ENCODE assay signal across 22 mouse cellular contexts in the genomic region with DNA sequence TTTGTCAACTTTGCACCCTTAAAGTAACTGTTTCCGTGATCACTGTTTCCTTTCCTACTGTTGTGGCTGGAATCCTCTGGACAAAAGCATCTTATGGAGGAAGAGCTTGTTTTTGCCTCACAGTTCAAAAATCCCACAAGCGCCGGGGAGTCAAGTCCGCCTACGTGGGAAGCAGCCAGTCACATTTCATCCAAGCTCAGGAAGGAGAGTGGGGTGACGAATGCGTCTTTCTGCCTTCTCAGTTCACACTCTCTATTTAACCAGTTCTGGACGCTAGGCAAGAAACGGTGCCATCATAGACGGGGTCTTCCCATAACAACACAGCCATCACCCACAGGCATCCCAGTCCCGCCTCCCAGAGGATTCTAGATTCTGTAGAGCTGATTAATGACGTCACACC. TPM values are rescaled to one million over a fixed set of nuclear protein-coding genes. Genes with fewer than 3 reads are reported as not detected.
DNase-seq lines count a peak whose midpoint lies in the region; ATAC-seq and TF ChIP-seq lines count a peak whose summit lies in the region.
"Had no signal": no experiment of that assay in that cellular context is flagged by ENCODE, and none has a peak within 500 bp of the region (broad histone marks: within the 10 kb centered on the region; RNA-seq: fewer than 3 reads in every experiment).

No protein-coding gene starts in this region.

- H3K4me3 ChIP-seq in intestine, embryonic 14.5 days (ENCODE audit: low read depth, low read length), result no peak overlapping the region
- no peak overlapping the region for H3K4me3 ChIP-seq in intestine, embryonic 15.5 days (replicated peaks)
- no peak overlapping the region; the same call in 1 of the 2 replicates for H3K4me3 ChIP-seq in left cerebral cortex, adult 2 months
- no peak overlapping the region for H3K4me3 ChIP-seq in cortical plate, adult 2 months (ENCODE audit: insufficient read depth, low read length)
- H3K4me3 ChIP-seq in forebrain, embryonic 13.5 days, result no peak overlapping the region
- H3K4me3 ChIP-seq: heart, embryonic 12.5 days; megakaryocyte, embryonic 14.5 days; midbrain, embryonic 13.5 days had no signal

- no peak overlapping the region; the same call in 1 of the 2 replicates for H3K27ac ChIP-seq in intestine, embryonic 14.5 days (ENCODE audit: low read depth)
- H3K27ac ChIP-seq in intestine, embryonic 15.5 days, result no peak overlapping the region
- H3K27ac ChIP-seq in left cerebral cortex, adult 2 months, result peak overlapping the region; percentile 21; the same call in 1 of the 2 replicates
- H3K27ac ChIP-seq in cortical plate, adult 2 months (ENCODE audit: insufficient read depth, low read length), result peak overlapping the region; percentile 54
- H3K27ac ChIP-seq in forebrain, embryonic 13.5 days, result no peak overlapping the region
- H3K27ac ChIP-seq: midbrain, embryonic 13.5 days had no signal

- H3K36me3 ChIP-seq in intestine, embryonic 14.5 days (ENCODE audit: control insufficient read depth, insufficient read depth, low read length), result no peaks in the 10 kb centered on the region
- H3K36me3 ChIP-seq in intestine, embryonic 15.5 days, result no peaks in the 10 kb centered on the region
- no peaks in the 10 kb centered on the region for H3K36me3 ChIP-seq in forebrain, embryonic 13.5 days (ENCODE audit: poor library complexity, severe bottlenecking)
- H3K36me3 ChIP-seq: heart, embryonic 12.5 days; midbrain, embryonic 13.5 days had no signal

- no peak for TF ChIP-seq POLR2A in cortical plate, adult 2 months (IDR thresholded peaks at IDR 0.05; ENCODE audit: extremely low read depth, insufficient read depth, low read length)

- ATAC-seq in intestine, embryonic 14.5 days (replicated peaks; ENCODE audit: low FRiP score, low TSS enrichment, low read depth), result no peak
- no peak for ATAC-seq in intestine, embryonic 15.5 days
- ATAC-seq in forebrain, embryonic 13.5 days, result no peak
- ATAC-seq: activated CD4-positive, CD25-positive, alpha-beta regulatory T cell, adult 4 months; forebrain, embryonic 14.5 days; midbrain, embryonic 13.5 days; Patski had no signal

- intact Hi-C loops in left cerebral cortex, adult 2 months (cut with DNase I), result no loop called here

- H3K4me2 ChIP-seq in intestine, embryonic 14.5 days (ENCODE audit: low read length), result no peak overlapping the region
- no peak overlapping the region for H3K4me2 ChIP-seq in intestine, embryonic 15.5 days (replicated peaks)
- H3K4me2 ChIP-seq in forebrain, embryonic 13.5 days, result no peak overlapping the region
- H3K4me2 ChIP-seq: heart, embryonic 12.5 days; lung, embryonic 14.5 days; midbrain, embryonic 13.5 days had no signal

- peak; percentile 49 for DNase-seq in intestine, embryonic 14.5 days (ENCODE audit: low spot score)
- no peak for DNase-seq in left cerebral cortex, adult 2 months (ENCODE audit: extremely low spot score in 1 of 2, low spot score in 2 of 2)
- DNase-seq in left cerebral cortex, adult 11 months (ENCODE audit: low spot score), result no peak
- peak; percentile 14 for DNase-seq in R1 (ENCODE audit: low read depth, low spot score)
- DNase-seq in ovary, postnatal 10 days (ENCODE audit: low spot score), result no peak
- DNase-seq: adrenal gland, adult 8-10 months; cerebellum, adult 2 months; cerebellum, postnatal 25 days; gastrocnemius, postnatal 14 days; heart, adult 18-20 months; heart, postnatal 14 days; kidney, postnatal 25 days; lung, embryonic 14.5 days had no signal

- WGBS in intestine, embryonic 14.5 days, result 81% methylated on average over 12 of the region's 12 CpGs
- WGBS in intestine, embryonic 15.5 days, result 80% methylated on average over 12 of the region's 12 CpGs
- WGBS in forebrain, embryonic 13.5 days, result 87% methylated on average over 12 of the region's 12 CpGs

- no peak for TF ChIP-seq CTCF in left cerebral cortex, adult 2 months (IDR thresholded peaks at IDR 0.05)
- TF ChIP-seq CTCF in cortical plate, adult 2 months (IDR thresholded peaks at IDR 0.05; ENCODE audit: extremely low read depth, insufficient read depth, low read length), result no peak

- H3K9me3 ChIP-seq in intestine, embryonic 14.5 days (ENCODE audit: control insufficient read depth, low read length), result no peaks in the 10 kb centered on the region
- H3K9me3 ChIP-seq in intestine, embryonic 15.5 days, result no peaks in the 10 kb centered on the region
- no peaks in the 10 kb centered on the region for H3K9me3 ChIP-seq in forebrain, embryonic 13.5 days (replicated peaks)
- H3K9me3 ChIP-seq: megakaryocyte, embryonic 14.5 days; midbrain, embryonic 13.5 days had no signal

- no peak overlapping the region for H3K9ac ChIP-seq in intestine, embryonic 14.5 days (ENCODE audit: low read length)
- H3K9ac ChIP-seq in intestine, embryonic 15.5 days, result no peak overlapping the region
- H3K9ac ChIP-seq in forebrain, embryonic 13.5 days, result no peak overlapping the region
- H3K9ac ChIP-seq: heart, embryonic 12.5 days; lung, embryonic 14.5 days; midbrain, embryonic 13.5 days had no signal

- peaks cover 10% of the 10 kb centered on the region; the same call in 1 of the 2 replicates for H3K4me1 ChIP-seq in intestine, embryonic 14.5 days (replicated peaks; ENCODE audit: control insufficient read depth, insufficient read depth, low read length)
- H3K4me1 ChIP-seq in intestine, embryonic 15.5 days (replicated peaks), result peaks cover 10% of the 10 kb centered on the region
- peaks cover 2% of the 10 kb centered on the region for H3K4me1 ChIP-seq in cortical plate, adult 2 months (ENCODE audit: control insufficient read depth, insufficient read depth, low read length)
- H3K4me1 ChIP-seq in forebrain, embryonic 13.5 days, result no peaks in the 10 kb centered on the region
- H3K4me1 ChIP-seq: megakaryocyte, embryonic 14.5 days; midbrain, embryonic 13.5 days had no signal

- no peaks in the 10 kb centered on the region for H3K27me3 ChIP-seq in intestine, embryonic 14.5 days (replicated peaks; ENCODE audit: control insufficient read depth, insufficient read depth, low read length)
- H3K27me3 ChIP-seq in intestine, embryonic 15.5 days (replicated peaks), result no peaks in the 10 kb centered on the region
- no peaks in the 10 kb centered on the region for H3K27me3 ChIP-seq in forebrain, embryonic 13.5 days
- H3K27me3 ChIP-seq: heart, embryonic 12.5 days; midbrain, embryonic 13.5 days; Patski had no signal

RNA-seq across cellular contexts. Expression of a gene that starts 15.3 kb away (rescaled TPM):
- polyA plus RNA-seq in intestine, embryonic 14.5 days (2014; fragmentation: Nextera tagmentation; extraction: Ambion mirVana), result 26.1 and 31.4 TPM in 2 replicates
- 19.6 and 20.8 TPM in 2 replicates for polyA plus RNA-seq in intestine, embryonic 15.5 days (2015; fragmentation: Nextera tagmentation; extraction: Ambion mirVana)
- total RNA-seq in left cerebral cortex, adult 2 months (2021), result 1 to 10 TPM; 8.6 to 9.5 TPM
- polyA plus RNA-seq in cortical plate, adult 2 months (2012; rRNA removed), result 4.6 and 4.7 TPM in 2 replicates
- polyA plus RNA-seq in forebrain, embryonic 13.5 days (2015; fragmentation: Nextera tagmentation; extraction: Ambion mirVana), result 13.4 and 16.4 TPM in 2 replicates
- polyA plus RNA-seq: activated CD4-positive, CD25-positive, alpha-beta regulatory T cell, adult 4 months had no signal

RNA-seq across cellular contexts. Expression of a gene that starts 46.4 kb away (rescaled TPM):
- 2.7 and 2.8 TPM in 2 replicates for polyA plus RNA-seq in intestine, embryonic 14.5 days (2014; fragmentation: Nextera tagmentation; extraction: Ambion mirVana)
- 1.8 TPM in 2 replicates for polyA plus RNA-seq in intestine, embryonic 15.5 days (2015; fragmentation: Nextera tagmentation; extraction: Ambion mirVana)
- total RNA-seq in left cerebral cortex, adult 2 months (2021), result 1 to 10 TPM; 3.2 to 4.2 TPM
- polyA plus RNA-seq in cortical plate, adult 2 months (2012; rRNA removed), result 1.9 and 2.1 TPM in 2 replicates
- polyA plus RNA-seq in forebrain, embryonic 13.5 days (2015; fragmentation: Nextera tagmentation; extraction: Ambion mirVana), result 0.94 and 1.2 TPM in 2 replicates
- polyA plus RNA-seq: activated CD4-positive, CD25-positive, alpha-beta regulatory T cell, adult 4 months had no signal

Comparison
In these comparisons a context has a peak if more than half of its experiments do, and no peak if none do; other contexts are left out.
1. DNase-seq: peak in intestine, embryonic 14.5 days (single experiment) and R1 (single experiment); none in left cerebral cortex, adult 2 months (0 of 2), left cerebral cortex, adult 11 months (single experiment) and ovary, postnatal 10 days (single experiment).
2. H3K27ac ChIP-seq: peak in left cerebral cortex, adult 2 months (single experiment) and cortical plate, adult 2 months (single experiment); none in intestine, embryonic 14.5 days (single experiment), intestine, embryonic 15.5 days (single experiment) and forebrain, embryonic 13.5 days (single experiment).